Mouse (Mus musculus): ENCODE data around the gene Grin2b. TPM values are rescaled to one million over a fixed set of nuclear protein-coding genes. Genes with fewer than 3 reads are reported as not detected.

Grin2b gene
- total RNA-seq, 2 experiments from 2014 or later: not detected

DNA sequence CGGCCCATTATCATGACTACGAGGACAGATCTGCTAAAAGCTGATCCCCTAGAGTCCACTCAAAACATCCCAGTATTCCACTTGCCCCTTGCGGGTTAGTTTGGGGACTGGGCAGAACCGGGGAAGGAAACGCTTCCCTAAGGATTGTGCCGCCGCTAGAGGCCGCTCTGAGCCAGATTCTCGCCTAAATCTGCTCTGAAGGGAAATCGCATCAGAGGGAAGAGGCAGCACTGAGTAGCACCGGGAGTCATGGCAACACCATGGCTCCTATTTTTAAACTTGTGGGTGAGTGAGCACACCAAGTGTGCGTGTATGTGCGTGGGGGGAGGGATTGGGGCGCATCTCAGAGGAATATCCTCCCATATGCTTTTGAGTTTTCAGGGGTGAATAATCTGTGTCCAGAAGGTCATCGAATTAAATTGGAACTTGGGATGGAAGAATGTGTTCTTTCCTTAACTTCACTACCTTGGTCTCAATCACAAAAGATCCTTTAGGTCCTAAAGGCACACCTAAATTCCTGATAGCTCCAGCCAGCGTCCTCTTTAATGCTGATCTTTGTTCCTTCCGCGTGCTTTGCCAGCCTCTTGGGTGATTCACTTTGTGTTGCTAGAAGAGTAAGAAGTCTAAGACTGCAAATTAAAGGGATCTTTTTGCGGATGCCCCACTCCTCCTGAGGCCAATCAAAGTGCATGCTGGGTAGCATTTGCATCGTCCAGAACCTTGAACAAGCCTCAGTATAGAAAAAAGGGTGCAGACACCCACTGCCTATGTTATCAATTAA lies 265.6 kb downstream of the Grin2b start:
- peak; percentile 86 for ATAC-seq (replicated peaks; ENCODE audit: poor library complexity)

GRCm38 (mm10) chr6:135907137-135907536 lies 266.2 kb downstream of the Grin2b start:
- ATAC-seq (replicated peaks; ENCODE audit: poor library complexity): no peak

DNA sequence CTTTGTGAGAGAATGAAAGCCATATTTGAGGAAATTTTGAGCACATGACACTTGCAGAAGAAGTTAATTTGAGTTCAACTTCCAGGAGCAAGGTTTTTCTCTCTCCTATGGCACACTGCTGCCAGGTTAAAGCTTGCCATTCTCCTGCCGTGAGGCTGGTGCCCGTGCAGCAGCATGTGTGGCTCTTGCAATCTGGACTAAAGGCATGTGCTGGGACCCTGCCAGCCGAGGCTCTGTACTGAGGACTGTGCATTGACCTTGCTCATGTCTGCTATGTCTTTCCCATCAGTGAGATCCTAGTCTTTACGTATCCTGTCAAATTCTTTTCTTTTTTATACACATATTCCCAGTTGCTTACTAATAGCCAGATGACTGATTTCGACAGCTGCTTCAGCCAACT lies 268.9 kb downstream of the Grin2b start:
- ATAC-seq (replicated peaks; ENCODE audit: poor library complexity): no peak

DNA sequence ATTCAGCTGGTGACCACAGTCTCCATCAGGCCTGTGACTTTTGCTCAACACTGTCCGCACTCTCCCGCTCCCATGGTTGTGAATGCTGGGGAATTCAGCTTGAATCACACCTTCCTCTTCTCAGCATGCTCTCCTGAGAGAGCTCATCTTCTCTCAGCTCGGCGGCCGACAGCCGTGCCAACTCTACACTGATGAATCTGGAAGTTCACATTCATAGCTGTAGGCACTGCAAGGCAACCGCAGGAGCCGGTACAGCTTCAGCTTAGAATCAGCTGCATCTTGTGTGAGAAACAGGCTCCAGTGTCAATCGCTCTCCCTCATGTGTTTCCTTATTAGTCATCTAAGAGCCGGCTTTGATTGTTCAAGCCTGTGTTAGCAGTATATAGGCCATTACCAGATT lies 272.9 kb downstream of the Grin2b start:
- no peak for ATAC-seq (replicated peaks; ENCODE audit: poor library complexity)

- peak; percentile 39 for ATAC-seq (replicated peaks; ENCODE audit: poor library complexity)
Measured at GRCm38 (mm10) chr6:135899225-135899624, 274.1 kb downstream of the Grin2b start.

- no peak for ATAC-seq (replicated peaks; ENCODE audit: poor library complexity)
Measured at GRCm38 (mm10) chr6:135894793-135895228, 278.5 kb downstream of the Grin2b start.

- ATAC-seq (replicated peaks; ENCODE audit: poor library complexity): no peak
Measured at GRCm38 (mm10) chr6:135882611-135883010, 290.7 kb downstream of the Grin2b start.

DNA sequence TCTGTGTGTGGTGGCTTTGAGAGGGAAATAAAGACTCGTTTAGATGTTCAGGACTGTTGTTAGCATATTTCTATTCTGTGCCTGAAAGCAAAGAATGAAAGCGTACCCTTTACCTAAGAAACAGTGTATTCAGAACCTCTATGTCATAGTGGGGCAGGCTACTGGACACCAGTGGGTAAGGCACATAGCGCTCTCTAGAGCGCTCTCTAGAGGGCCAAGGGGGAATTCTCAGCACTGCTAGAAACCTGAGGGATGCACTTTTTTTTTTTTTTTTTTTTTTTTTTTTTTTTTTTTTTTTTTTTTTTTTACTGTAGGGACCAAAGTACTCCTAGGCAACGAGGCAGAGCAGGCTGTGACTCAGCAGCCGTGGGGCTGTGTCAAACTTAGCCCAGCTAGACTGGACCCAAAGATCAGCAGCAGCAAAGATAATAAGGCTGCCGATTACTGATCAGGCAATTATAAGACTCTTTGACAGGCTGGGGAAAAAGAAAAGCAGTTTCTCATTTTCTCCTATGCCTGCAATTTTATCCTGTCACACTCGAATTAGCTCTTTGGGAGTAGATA lies 297.1 kb downstream of the Grin2b start:
- no peak for ATAC-seq (replicated peaks; ENCODE audit: poor library complexity)

GRCm38 (mm10) chr6:135874626-135875025 lies 298.7 kb downstream of the Grin2b start:
- no peak for ATAC-seq (replicated peaks; ENCODE audit: poor library complexity)

DNA sequence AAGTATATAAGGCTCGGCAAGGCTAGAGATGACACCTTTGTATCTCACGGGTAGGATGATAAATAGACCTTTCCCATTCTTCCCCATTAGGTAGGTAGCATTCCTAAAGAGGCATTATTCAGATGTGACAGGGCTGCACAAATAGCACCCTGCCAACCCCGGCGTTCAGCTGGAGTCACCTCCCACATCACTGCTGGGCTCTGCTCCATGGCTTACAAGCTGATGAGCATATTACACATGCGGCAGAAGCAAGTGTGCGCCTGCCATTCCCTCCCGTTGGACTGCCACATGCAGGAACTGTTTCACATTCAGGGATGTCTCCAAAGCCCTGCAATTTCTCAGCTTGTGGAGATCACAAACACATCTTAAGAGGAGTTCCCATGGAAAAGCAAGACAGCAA lies 307.5 kb downstream of the Grin2b start:
- ATAC-seq (replicated peaks; ENCODE audit: poor library complexity): no peak

GRCm38 (mm10) chr6:135863965-135864364 lies 309.3 kb downstream of the Grin2b start:
- ATAC-seq (replicated peaks; ENCODE audit: poor library complexity): no peak

- ATAC-seq (replicated peaks; ENCODE audit: poor library complexity): no peak
Measured at GRCm38 (mm10) chr6:135859502-135859901, 313.8 kb downstream of the Grin2b start.

DNA sequence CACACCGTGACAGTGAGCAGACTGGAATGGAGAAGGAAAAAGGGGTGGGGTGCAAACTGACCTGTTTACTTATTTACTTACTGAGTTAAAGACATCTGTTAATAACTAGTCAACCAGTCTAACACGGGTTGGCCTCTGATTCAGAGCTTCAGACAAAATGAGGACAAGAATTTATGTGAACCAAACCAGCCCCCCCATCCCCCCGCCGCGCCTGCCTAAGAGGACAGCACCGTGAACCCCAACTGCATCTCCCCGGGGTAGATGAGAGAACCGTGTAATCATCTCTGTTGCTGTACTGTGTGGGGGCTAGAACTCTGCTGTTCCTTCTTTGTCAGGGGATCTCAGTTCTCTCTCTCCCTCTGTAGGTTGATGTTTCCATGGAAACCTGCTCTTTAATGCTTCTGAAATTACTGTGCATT lies 319.1 kb downstream of the Grin2b start:
- no peak for ATAC-seq (replicated peaks; ENCODE audit: poor library complexity)

DNA sequence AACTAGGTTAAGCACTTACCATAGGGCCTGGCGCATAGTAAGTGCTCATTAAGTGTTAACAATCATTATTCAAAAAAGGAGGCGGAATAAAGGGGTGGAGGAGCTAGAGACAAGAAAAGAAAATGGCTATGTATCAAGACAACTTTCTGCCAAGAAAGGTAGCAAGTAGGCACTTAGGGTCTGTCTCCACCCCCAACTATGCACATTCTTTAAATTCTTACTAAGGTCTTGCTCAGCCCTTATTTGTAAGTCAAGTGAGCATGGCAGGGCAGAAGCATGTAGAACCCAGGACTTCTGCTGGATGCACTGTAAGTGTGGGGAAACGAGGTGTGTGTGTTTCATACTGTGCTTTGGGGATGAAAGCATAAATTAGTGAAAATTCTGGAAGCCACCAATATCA lies 329.6 kb downstream of the Grin2b start:
- ATAC-seq (replicated peaks; ENCODE audit: poor library complexity): no peak

- ATAC-seq (replicated peaks; ENCODE audit: poor library complexity): no peak
Measured at GRCm38 (mm10) chr6:135836353-135836752, 337.0 kb downstream of the Grin2b start.

- ATAC-seq (replicated peaks; ENCODE audit: poor library complexity): 0 out of 2 replicates have a peak, but pooled peaks have one; percentile 31
Measured at GRCm38 (mm10) chr6:135833542-135833941, 339.8 kb downstream of the Grin2b start.

- no peak for ATAC-seq (replicated peaks; ENCODE audit: poor library complexity)
Measured at GRCm38 (mm10) chr6:135832041-135832440, 341.3 kb downstream of the Grin2b start.

- no peak for ATAC-seq (replicated peaks; ENCODE audit: poor library complexity)
Measured at GRCm38 (mm10) chr6:135831032-135831431, 342.3 kb downstream of the Grin2b start.

- no peak for ATAC-seq (replicated peaks; ENCODE audit: poor library complexity)
Measured at GRCm38 (mm10) chr6:135829458-135829857, 343.9 kb downstream of the Grin2b start.

GRCm38 (mm10) chr6:135828976-135829375 lies 344.3 kb downstream of the Grin2b start:
- ATAC-seq (replicated peaks; ENCODE audit: poor library complexity): no peak

DNA sequence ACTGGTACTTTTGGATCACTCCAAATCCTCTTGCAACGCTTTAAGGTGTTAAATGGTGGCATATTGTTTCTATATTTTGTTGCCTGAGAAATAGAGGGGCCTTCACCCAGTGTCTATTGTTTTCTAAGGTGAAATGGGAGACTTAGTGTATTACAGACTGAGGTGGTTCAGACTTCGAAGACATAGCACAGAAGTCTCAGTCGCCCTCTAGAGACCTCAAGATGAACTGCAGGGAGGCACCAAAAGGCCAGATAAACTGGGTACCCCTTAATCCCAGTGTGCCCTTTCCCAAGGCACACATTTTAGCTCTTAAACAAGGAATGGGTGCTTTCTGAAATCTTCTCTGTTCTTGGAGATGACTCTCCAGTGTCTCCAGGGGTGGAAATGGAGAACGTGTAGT lies 345.4 kb downstream of the Grin2b start:
- ATAC-seq (replicated peaks; ENCODE audit: poor library complexity): peak; percentile 92

- no peak for ATAC-seq (replicated peaks; ENCODE audit: poor library complexity)
Measured at GRCm38 (mm10) chr6:135827317-135827716, 346.0 kb downstream of the Grin2b start.
